Mouse (Mus musculus): Measurements from ENCODE around the gene Rasd2.

GRCm38 (mm10) chr8:75198988-75199765, 14.6 kb upstream of the Rasd2 start:
- TF ChIP-seq CTCF (IDR thresholded peaks at IDR 0.05) = no peak
- no peak for TF ChIP-seq EP300 (IDR thresholded peaks at IDR 0.05; ENCODE audit: insufficient read depth, low read depth, low read length)
